Mouse (Mus musculus) kidney, adult 9 months (tissue): ENCODE measurements around the gene Speer2.

Source experiments
- DNase-seq: peaks from one replicate; pipeline ENCODE4 v3.0.0; 2022

The Speer2 gene

GRCm38 (mm10) chr16:69863644-69864043 lies at the start of gene Speer2:
TSS of gene Speer2 (minus strand) at chr16:69863744.
- DNase-seq, result no peak

GRCm38 (mm10) chr16:69904303-69904702 lies 40.8 kb upstream of the Speer2 start:
- no peak for DNase-seq

- DNase-seq, result no peak
Observed at GRCm38 (mm10) chr16:69880712-69881111, 17.2 kb upstream of the Speer2 start.

- no peak for DNase-seq
Observed at GRCm38 (mm10) chr16:69836628-69837027, 26.9 kb downstream of the Speer2 start.

- no peak for DNase-seq
Observed at GRCm38 (mm10) chr16:69813652-69814051, 49.9 kb downstream of the Speer2 start.
